Mouse (Mus musculus): ENCODE results near the gene Bnc2. TPM values are rescaled to one million over a fixed set of nuclear protein-coding genes. Genes with fewer than 3 reads are reported as not detected.

Bnc2 gene
- total RNA-seq, 1 experiment from 2014 or later: 7.3 TPM

DNA sequence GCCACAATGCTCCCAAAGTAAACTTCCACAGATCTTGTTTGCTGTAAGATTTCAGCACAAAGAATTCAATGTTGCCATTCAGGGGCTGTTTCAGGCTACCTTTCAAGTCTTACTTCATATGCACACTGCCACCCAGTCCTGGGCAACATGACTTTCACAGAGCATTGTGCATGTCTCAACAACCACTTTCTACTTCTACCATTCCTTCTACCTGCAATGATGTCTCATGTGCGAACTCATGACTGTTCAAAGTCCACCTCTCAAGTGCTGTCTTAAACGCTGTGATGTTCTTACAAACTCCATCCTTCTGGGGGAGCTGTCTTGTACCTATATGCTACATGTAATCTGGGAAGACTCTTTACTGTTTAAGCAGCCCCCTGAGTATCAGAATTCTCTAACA, 363.7 kb downstream of the Bnc2 start:
- no peak for DNase-seq

DNA sequence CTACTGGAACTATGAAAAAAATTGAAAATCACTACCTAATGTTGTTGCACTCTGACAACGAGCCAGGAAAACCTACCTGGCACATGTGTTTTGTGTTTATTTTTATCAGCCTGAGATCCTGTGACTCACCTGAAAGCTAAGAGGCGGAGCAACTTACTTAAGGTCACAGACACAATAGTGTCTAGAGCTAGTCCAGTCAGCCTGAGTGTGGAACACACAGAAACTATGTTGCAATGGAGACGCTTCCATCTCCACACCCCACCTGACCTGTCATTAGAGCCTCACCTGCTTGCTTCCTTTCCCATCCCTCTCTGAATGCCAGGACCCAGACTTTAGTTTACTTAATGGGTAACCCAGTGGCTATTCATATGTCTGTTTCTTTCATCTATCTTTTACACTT, 364.2 kb downstream of the Bnc2 start:
- no peak for DNase-seq

DNA sequence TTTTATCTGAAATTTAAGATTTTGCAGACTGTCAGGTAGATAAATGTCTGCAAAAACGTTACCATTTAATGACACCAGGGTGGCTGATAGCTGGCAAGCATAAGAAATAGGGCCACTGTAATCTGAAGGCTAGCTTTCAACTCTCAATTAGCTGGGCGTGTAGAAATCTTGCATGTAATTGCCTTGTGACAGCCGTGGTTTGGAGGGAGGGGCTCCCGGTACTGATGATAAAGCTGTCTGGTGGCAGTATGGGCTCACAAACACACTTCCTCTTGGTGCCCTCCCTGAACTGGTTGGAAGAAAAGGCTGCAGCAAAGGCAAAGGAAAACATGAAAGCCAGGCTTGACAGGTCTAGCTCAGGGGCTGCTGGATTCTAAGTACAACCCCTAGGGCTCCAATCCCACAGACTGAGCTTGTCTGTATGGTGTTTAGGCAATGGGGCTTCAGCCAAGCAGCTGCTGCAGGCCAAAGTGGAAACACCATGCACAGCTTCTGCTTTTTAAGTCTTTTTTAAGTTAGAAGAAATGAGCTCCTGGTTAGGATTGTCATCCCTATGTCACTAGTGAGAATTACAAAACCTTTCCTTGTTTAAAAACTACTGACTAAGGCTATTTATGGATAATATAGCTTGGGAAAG, 366.7 kb downstream of the Bnc2 start:
- DNase-seq: no peak

DNA sequence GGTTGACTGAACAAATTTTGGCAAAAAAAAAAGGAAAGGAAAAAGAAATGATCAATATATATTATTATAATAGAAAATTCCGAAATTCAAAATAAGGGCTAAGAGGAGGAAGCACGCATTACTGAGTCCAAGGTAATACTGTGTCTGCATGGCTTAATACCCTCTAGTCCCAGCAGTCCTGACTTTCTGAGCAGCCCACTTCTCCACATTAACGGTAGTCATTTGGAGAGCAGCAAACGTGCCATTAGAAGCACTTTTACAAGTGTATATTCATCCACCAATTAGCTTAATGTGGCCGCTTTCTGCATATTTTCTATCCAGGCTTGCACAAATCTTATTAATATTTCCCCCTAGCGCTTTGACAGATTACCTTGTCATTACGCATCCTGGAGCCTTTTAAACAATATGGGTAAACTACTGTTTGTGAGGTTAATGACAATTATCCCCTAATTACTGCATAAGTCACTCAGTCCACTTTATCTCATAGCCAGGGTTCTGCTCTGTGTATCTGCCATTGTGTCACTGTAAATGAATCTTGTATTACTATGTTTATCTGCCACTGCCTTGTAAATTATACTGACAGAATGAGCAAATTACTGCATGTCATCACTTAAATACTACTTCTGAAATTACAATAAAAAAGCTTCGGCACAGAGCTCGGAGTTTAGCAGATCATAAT, 368.0 kb downstream of the Bnc2 start:
- DNase-seq: no peak

DNA sequence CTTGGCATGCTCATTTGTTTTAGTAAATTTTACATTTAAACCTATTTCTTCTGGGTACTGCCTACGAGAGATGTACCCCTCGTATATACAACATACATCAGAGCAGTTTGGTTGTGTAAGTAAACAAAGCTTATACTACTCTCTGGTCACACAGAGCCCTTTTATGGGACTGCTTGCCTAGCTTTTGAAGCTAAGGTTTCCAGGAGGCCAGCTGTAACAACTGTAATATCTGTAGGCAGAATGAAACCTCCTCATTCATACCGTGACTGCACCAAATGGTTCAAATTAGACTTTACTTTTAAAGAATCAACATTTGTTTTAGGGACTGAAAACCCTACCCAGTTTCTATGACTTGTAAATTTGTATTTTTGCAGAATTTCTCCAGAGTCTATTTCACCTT, 372.1 kb downstream of the Bnc2 start:
- no peak for DNase-seq

DNA sequence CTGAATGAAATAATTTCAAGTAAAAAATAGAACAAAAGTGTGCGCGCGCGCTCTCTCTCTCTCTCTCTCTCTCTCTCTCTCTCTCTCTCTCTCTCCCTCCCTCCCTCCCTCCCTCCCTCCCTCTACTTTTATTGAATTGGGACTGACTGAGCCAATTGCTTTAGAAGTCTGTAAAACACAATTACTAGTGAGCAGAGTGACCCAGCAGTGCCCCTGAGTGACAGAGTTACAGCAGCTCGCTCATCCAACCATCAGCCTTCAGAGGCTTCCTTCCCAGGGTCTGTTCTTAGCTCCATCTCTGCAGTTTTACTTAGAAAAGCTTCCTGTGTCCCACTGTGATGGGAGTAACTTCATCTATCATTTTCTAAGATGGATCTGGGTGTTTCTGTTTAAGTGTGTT, 389.9 kb downstream of the Bnc2 start:
- no peak for DNase-seq

DNA sequence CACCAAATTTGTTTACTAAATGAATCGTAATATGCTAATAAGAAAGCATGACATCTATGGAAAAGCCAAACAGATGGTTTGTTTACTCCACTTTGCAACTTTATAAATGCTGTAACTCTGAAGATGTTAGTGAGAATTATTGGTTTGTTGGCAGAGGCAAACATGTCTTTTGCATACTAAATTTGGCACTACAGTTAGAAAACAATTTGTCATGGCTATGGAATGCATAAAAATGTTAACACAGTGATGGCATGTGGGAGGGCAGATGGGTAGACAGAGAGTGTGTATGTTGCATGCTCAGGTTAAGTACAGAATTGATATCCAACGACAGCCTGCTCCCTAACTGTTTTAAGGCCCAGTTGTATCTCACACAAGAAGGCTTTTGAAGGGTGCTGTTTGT, 392.4 kb downstream of the Bnc2 start:
- no peak for DNase-seq

DNA sequence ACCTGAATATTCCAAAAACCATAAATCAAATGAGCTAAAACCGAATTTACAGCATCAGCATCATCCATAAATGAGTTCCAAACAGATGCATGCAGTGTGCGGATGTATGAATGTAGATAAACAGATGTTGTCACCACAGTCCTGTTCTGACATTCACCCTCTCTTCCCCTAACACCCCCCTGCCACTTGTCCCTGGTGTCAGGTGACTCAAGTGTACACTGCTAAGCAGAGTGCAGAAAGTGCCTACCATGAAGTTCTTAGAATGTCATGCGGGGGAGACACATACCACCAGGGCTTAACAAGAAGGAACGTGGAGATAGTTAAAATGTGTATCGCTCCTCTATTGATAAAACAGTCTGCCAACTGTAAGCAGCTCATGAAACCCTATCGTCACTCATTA, 396.9 kb downstream of the Bnc2 start:
- no peak for DNase-seq

DNA sequence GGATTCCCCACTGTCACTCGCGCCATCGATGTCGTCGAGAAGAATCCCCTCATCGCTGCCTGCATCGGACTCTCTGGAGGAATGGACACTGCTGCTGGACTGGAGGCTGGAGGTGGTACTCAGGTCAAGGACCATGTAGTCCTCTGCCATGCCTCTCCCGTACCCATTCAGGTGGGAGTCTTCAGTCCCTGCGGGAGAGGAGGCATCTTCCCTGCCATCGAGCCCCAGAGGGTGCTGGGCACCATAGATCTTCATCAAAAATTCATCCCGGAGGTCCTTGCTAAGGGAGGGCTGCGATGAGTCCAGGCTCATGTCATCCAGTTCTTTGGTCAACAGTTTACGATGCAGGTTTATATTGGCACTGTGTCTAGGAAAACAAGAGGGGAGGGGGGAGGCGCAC, 399.0 kb downstream of the Bnc2 start:
- no peak for DNase-seq

DNA sequence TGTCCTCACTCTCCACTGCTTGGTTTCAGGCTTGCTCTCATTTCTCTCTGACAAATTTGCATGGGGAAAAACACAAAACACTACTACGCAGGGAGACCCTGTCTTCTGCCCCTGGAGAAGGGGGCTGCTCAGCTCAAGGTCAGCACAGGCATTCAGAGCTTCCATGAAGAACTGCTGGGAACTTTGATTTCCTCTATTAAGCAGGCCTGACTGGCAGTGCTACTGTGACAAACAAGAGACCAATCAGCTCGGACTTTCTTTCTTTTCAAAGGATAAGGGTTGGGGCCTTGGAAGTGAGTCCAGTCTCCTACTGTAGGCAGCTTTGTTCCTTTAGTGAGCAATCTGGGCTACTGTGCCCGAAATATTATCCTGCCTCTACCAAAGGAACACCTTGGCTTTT, 400.9 kb downstream of the Bnc2 start:
- no peak for DNase-seq

DNA sequence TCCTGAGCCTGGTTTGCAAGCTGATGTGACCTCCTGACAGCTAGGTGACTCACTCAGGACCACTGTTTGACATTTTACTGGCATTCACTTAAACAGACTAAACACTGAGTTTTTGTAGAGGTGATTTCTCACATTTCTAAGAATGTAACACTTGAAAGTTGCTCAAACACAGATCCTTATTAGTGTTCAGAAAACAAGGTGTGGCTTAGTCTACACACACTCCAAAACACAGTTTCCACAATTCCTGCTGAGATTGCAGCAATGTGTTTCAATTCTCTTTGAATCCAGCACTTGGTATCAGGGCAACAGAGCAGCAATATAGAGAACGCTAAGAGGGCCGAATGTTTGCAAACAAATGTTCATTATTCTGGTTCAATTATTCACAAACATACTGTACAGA, 402.2 kb downstream of the Bnc2 start:
- DNase-seq: no peak

DNA sequence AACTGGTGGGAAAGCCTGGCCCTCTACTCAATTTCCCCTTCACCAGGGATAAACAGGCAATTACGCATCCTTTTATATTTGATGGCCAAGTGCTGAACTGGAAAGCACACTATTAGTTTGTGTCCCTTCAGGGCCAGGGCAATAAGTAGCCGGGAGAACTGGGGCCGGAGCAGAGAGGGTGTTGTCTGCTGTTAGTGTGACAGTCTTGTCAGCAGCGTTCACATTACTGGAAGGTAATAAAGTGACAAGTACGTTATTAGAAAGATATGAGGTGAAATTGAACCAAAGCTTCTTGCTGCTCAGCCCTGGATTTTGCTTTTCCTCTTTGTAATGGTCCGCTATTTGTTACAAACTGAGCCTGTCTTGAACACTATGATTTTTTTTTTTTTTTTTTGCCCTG, 405.2 kb downstream of the Bnc2 start:
- no peak for DNase-seq

DNA sequence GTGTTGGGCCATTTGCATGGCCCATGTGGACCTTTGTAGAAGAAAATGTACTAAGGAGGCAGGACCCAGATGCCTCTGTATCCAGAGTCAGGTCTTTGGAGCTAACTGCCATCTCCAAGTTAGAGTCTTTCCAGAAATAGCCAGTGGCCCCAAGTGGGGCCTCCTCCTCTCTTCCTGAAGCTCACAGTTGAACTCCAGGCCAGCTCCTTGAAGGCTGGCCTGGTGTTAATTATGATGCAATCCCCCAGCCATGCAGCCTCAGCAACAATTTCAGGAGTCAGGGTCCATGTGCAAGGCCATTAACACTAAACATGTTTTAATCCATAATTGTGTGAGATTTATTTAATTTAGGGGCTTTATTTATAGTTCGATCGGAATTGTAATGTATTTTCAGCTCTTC, 427.7 kb downstream of the Bnc2 start:
- no peak for DNase-seq

DNA sequence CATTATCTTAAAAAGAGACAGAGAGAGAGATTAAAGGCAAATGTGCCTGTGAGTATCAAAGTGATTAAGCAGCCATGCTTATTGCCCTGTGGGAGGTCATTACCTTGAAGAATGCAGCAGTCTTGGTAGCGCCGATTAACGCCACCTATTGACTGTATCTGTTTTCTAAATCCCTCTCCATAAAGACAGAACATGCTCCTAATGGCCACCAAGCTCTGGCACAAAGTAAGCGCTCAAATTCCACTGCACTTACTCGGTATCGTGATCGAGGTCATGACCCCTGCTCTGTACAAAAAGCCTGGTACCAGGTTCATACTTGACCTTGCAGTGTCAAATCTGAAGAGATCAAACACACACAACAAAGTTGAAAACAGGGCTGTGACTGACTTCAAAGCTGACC, 442.7 kb downstream of the Bnc2 start:
- no peak for DNase-seq

DNA sequence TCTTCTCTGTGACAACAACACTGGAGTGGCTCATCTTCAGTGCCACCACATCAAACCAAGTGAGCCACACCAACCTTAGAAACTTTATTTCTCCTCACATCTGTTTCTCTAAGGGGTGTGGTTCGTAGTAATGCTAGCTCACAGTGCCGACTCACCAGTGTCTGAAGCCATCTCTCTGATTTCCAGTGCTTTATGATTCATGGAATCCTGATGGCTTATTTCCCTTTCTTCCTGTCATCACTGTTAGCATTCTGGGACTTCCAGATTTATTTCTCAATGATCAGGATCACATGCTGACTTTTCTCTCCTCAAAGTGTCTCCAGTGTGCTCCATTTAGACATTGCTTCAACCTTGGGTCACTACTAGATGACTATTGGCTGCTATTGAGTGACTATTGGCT, 443.8 kb downstream of the Bnc2 start:
- DNase-seq: no peak

DNA sequence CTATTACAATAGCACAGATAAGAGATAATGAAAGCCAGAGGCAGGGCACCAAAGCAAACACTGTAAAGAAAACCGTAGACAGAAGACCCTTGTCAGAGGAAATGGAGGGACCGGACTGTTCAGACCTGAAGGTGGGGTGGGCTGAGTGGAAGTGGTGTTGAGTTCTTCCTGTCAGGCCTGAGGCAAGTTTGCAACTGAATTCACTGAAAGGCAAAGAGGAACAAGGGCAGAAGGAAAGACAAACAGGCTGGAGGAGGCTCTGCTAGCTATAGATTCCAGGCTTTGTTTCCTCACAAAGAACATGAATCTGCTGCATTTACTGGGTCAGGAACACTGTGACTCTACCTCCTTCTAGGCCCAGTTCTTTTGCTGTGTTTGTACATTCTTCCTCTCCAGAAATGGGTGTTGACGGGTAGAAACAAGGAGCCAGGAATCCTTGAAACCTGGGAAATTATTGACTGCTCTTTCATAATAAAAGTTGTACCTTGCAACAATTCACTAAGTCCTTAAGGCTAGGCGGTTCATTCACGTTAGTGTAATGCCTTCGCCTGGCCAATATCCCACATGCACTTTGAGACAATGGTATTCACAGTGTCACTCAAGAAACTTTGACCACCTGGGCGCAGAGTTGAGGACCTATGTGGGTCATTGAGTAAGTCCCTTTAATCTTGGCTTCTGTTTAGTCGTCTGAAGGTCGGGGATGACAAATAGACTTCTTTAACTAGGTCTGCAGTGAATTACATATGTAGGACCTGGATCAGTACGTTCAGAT, 445.7 kb downstream of the Bnc2 start:
- no peak for DNase-seq

DNA sequence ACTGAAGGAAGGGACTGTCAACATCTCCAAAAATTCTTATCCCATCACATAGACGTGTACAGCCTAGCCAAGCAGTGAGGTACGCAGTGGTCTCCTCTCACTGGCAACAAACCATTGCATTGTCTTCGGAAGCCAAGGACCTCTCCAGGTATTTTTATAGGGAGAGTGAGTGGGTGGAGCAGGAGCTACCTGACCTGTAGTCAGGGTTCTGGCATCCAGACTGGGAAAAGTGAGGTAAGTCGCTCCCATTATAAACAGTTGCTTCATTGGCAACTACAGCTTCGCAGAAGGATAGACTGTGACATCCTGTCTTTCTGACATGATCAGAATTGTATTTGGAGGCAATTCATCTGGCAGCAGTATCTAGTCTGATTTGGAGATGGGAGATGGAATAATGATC, 446.5 kb downstream of the Bnc2 start:
- DNase-seq: no peak

Other genes starting within 250 kb of the Bnc2 start
- 13.4 and 14.2 TPM in 2 replicates for gene Cntln, start 209.0 kb upstream of the Bnc2 start, total RNA-seq (2021)